Mouse (Mus musculus): ENCODE data around the gene Guca2b. TPM values are rescaled to one million over a fixed set of nuclear protein-coding genes. Genes with fewer than 3 reads are reported as not detected.

The Guca2b gene
- polyA plus RNA-seq, 1 experiment: not detected

- no peak overlapping the region for H3K9ac ChIP-seq (ENCODE audit: low read depth, poor library complexity, severe bottlenecking)
- H3K4me1 ChIP-seq (ENCODE audit: control insufficient read depth, insufficient read depth, low read length): no peaks in the 10 kb centered on the region
- no peaks in the 10 kb centered on the region for H3K36me3 ChIP-seq (ENCODE audit: control insufficient read depth, insufficient read depth, low read length, poor library complexity, severe bottlenecking)
- no peak for TF ChIP-seq CTCF (IDR thresholded peaks at IDR 0.05; ENCODE audit: low read depth, low read length)
- TF ChIP-seq POLR2A (IDR thresholded peaks at IDR 0.05; ENCODE audit: insufficient read depth, low read length): no peak
- TF ChIP-seq EP300 (IDR thresholded peaks at IDR 0.05; ENCODE audit: insufficient read depth, low read depth, low read length): no peak
- no peaks in the 10 kb centered on the region for H3K27me3 ChIP-seq (ENCODE audit: control insufficient read depth, insufficient read depth, low read length, poor library complexity, severe bottlenecking)
- H3K27ac ChIP-seq (ENCODE audit: insufficient read depth, low read length): no peak overlapping the region
- H3K4me3 ChIP-seq (ENCODE audit: low read depth, low read length): no peak overlapping the region
- no peaks in the 10 kb centered on the region for H3K9me3 ChIP-seq (replicated peaks; ENCODE audit: control insufficient read depth, insufficient read depth, low read length, poor library complexity, severe bottlenecking)
Measured at GRCm38 (mm10) chr4:119663409-119664095, 4.8 kb upstream of the Guca2b start.

DNA sequence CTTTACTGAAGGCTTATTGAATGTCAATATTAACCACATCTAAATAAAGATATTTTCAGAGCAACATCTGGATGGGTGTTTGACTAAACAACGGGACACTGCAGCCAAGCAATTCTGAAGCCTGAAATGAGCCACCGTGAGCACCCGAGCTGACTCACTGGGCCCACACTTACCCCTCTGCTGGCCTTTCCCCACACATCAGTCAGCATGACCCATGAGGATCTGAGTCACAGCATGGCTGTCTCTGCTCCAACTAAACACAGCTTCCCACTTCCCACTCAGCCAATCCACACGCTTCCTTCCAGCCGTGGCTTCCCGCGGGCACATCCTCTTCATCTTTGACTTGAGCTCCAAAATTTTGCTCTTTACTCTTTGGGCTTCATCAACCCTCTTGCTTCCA is 4.2 kb upstream of the Guca2b start:
- Histone ChIP-seq H3K9ac (ENCODE audit: low read depth, poor library complexity, severe bottlenecking) (no peak overlapping the region), H3K4me1 (ENCODE audit: control insufficient read depth, insufficient read depth, low read length) (no peaks in the 10 kb centered on the region), H3K9me3 (replicated peaks; ENCODE audit: control insufficient read depth, insufficient read depth, low read length, poor library complexity, severe bottlenecking) (no peaks in the 10 kb centered on the region), H3K27me3 (ENCODE audit: control insufficient read depth, insufficient read depth, low read length, poor library complexity, severe bottlenecking) (no peaks in the 10 kb centered on the region), H3K36me3 (ENCODE audit: control insufficient read depth, insufficient read depth, low read length, poor library complexity, severe bottlenecking) (no peaks in the 10 kb centered on the region), H3K4me3 (ENCODE audit: low read depth, low read length) (no peak overlapping the region), H3K27ac (ENCODE audit: insufficient read depth, low read length) (no peak overlapping the region)
- TF ChIP-seq CTCF (IDR thresholded peaks at IDR 0.05; ENCODE audit: low read depth, low read length): no peak
- no peak for TF ChIP-seq EP300 (IDR thresholded peaks at IDR 0.05; ENCODE audit: insufficient read depth, low read depth, low read length)
- no peak for TF ChIP-seq POLR2A (IDR thresholded peaks at IDR 0.05; ENCODE audit: insufficient read depth, low read length)

DNA sequence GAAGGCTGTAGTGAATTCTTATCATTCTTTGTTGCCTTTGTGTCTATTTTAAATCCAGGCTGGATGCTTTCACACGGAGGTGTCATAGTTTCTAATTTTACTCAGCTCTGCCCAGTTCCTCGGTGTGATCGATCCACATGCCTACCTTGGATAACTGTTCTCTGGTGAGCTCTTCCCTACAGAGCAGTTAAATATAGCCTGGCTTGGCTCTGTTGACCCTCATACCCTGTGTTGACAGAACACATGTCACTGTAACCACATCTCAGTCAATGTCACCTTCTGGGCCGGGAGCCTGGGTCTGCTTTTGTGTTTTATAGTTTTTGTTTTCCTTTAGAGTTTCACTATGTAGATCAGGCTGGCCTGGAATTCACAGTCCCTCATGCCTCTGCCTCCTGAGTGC is 3.4 kb upstream of the Guca2b start:
- Histone ChIP-seq H3K4me1 (ENCODE audit: control insufficient read depth, insufficient read depth, low read length) (no peaks in the 10 kb centered on the region), H3K4me3 (ENCODE audit: low read depth, low read length) (no peak overlapping the region), H3K27ac (ENCODE audit: insufficient read depth, low read length) (no peak overlapping the region), H3K9me3 (replicated peaks; ENCODE audit: control insufficient read depth, insufficient read depth, low read length, poor library complexity, severe bottlenecking) (no peaks in the 10 kb centered on the region), H3K27me3 (ENCODE audit: control insufficient read depth, insufficient read depth, low read length, poor library complexity, severe bottlenecking) (no peaks in the 10 kb centered on the region), H3K36me3 (ENCODE audit: control insufficient read depth, insufficient read depth, low read length, poor library complexity, severe bottlenecking) (no peaks in the 10 kb centered on the region), H3K9ac (ENCODE audit: low read depth, poor library complexity, severe bottlenecking) (no peak overlapping the region)
- TF ChIP-seq EP300 (IDR thresholded peaks at IDR 0.05; ENCODE audit: insufficient read depth, low read depth, low read length) (no peak), POLR2A (IDR thresholded peaks at IDR 0.05; ENCODE audit: insufficient read depth, low read length) (no peak), CTCF (IDR thresholded peaks at IDR 0.05; ENCODE audit: low read depth, low read length) (no peak)

DNA sequence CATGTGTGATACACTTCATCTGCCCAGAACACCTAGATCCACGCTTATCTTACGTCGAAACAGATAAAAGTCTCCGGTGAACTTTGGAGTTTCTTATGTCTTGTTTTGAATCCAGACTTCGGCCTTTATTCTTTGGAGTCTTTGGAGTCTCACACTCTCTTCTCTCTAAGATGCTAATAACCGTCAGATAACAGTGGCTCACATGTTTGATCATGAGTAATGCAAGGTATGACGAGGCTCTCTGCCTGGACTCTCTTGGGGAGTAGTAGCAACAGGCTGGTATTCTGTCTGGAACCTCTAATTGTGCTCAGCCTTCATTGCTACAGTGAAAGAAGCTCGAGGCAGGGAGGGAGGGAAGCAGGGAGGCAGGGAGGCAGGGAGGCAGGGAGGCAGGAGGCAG is 1.3 kb upstream of the Guca2b start:
- no peaks in the 10 kb centered on the region for H3K9me3 ChIP-seq (replicated peaks; ENCODE audit: control insufficient read depth, insufficient read depth, low read length, poor library complexity, severe bottlenecking)
- H3K27ac ChIP-seq (ENCODE audit: insufficient read depth, low read length): no peak overlapping the region
- no peaks in the 10 kb centered on the region for H3K36me3 ChIP-seq (ENCODE audit: control insufficient read depth, insufficient read depth, low read length, poor library complexity, severe bottlenecking)
- TF ChIP-seq POLR2A (IDR thresholded peaks at IDR 0.05; ENCODE audit: insufficient read depth, low read length) (no peak), CTCF (IDR thresholded peaks at IDR 0.05; ENCODE audit: low read depth, low read length) (no peak), EP300 (IDR thresholded peaks at IDR 0.05; ENCODE audit: insufficient read depth, low read depth, low read length) (no peak)
- no peaks in the 10 kb centered on the region for H3K27me3 ChIP-seq (ENCODE audit: control insufficient read depth, insufficient read depth, low read length, poor library complexity, severe bottlenecking)
- H3K4me3 ChIP-seq (ENCODE audit: low read depth, low read length): no peak overlapping the region
- no peaks in the 10 kb centered on the region for H3K4me1 ChIP-seq (ENCODE audit: control insufficient read depth, insufficient read depth, low read length)
- no peak overlapping the region for H3K9ac ChIP-seq (ENCODE audit: low read depth, poor library complexity, severe bottlenecking)

GRCm38 (mm10) chr4:119658246-119658645 is 508 bp downstream of the Guca2b start:
- Histone ChIP-seq H3K27ac (ENCODE audit: insufficient read depth, low read length) (no peak overlapping the region), H3K36me3 (ENCODE audit: control insufficient read depth, insufficient read depth, low read length, poor library complexity, severe bottlenecking) (no peaks in the 10 kb centered on the region), H3K27me3 (ENCODE audit: control insufficient read depth, insufficient read depth, low read length, poor library complexity, severe bottlenecking) (no peaks in the 10 kb centered on the region), H3K9me3 (replicated peaks; ENCODE audit: control insufficient read depth, insufficient read depth, low read length, poor library complexity, severe bottlenecking) (peaks cover 9% of the 10 kb centered on the region; the same call in 1 of the 2 replicates), H3K4me1 (ENCODE audit: control insufficient read depth, insufficient read depth, low read length) (no peaks in the 10 kb centered on the region), H3K9ac (ENCODE audit: low read depth, poor library complexity, severe bottlenecking) (no peak overlapping the region), H3K4me3 (ENCODE audit: low read depth, low read length) (no peak overlapping the region)
- no peak for TF ChIP-seq POLR2A (IDR thresholded peaks at IDR 0.05; ENCODE audit: insufficient read depth, low read length)
- no peak for TF ChIP-seq CTCF (IDR thresholded peaks at IDR 0.05; ENCODE audit: low read depth, low read length)
- TF ChIP-seq EP300 (IDR thresholded peaks at IDR 0.05; ENCODE audit: insufficient read depth, low read depth, low read length): no peak

GRCm38 (mm10) chr4:119657011-119657410 is 1.7 kb downstream of the Guca2b start:
- no peak overlapping the region for H3K27ac ChIP-seq (ENCODE audit: insufficient read depth, low read length)
- no peak for TF ChIP-seq CTCF (IDR thresholded peaks at IDR 0.05; ENCODE audit: low read depth, low read length)
- no peak for TF ChIP-seq EP300 (IDR thresholded peaks at IDR 0.05; ENCODE audit: insufficient read depth, low read depth, low read length)
- no peak for TF ChIP-seq POLR2A (IDR thresholded peaks at IDR 0.05; ENCODE audit: insufficient read depth, low read length)
- no peak overlapping the region for H3K4me3 ChIP-seq (ENCODE audit: low read depth, low read length)
- H3K27me3 ChIP-seq (ENCODE audit: control insufficient read depth, insufficient read depth, low read length, poor library complexity, severe bottlenecking): no peaks in the 10 kb centered on the region
- no peak overlapping the region for H3K9ac ChIP-seq (ENCODE audit: low read depth, poor library complexity, severe bottlenecking)
- H3K9me3 ChIP-seq (replicated peaks; ENCODE audit: control insufficient read depth, insufficient read depth, low read length, poor library complexity, severe bottlenecking): peaks cover 15% of the 10 kb centered on the region
- H3K4me1 ChIP-seq (ENCODE audit: control insufficient read depth, insufficient read depth, low read length): no peaks in the 10 kb centered on the region
- H3K36me3 ChIP-seq (ENCODE audit: control insufficient read depth, insufficient read depth, low read length, poor library complexity, severe bottlenecking): no peaks in the 10 kb centered on the region

Data from ES-Bruce4 (cell line).